In the genomic region with DNA sequence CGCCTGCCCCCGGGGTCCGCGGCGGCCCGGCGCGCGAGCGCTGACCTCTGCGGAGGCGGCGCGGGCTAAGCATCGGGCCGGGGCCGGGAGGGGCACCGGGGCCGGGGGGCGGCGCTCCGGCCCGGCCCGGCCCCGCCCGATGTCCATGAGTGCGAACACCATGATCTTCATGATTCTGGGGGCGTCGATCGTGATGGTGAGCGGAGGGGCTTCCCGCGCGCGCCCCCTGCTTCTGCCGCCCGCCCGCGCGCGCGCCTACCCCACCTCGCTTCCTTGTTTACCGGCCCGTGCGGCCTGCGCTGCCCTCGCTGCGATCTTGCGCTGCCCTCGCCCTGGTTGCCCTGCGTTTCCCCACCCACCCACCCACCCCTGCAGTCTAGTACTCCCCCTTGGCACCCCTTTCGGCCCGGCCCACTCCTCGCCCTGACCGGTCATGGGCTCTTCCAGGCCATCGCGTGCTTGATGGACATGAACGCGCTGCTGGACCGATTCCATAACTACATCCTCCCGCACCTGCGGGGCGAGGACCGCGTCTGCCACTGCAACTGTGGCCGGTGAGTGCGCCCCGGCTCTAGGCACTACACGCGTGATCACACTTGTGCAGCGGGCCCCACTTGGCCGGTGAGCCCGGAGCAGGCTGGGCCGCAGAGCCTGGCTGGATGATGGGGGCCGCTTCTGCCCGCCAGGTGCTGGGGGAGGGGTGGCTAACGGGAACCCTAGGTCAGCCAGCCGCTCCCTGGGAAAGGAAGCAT, we compare ENCODE assay signal across 8 mouse cellular contexts. TPM values are rescaled to one million over a fixed set of nuclear protein-coding genes. Genes with fewer than 3 reads are reported as not detected.
DNase-seq lines count a peak whose midpoint lies in the region; ATAC-seq lines count a peak whose summit lies in the region.

No protein-coding gene starts in this region.

- H3K27me3 ChIP-seq in forebrain, embryonic 15.5 days: no peaks in the 10 kb centered on the region
- H3K27me3 ChIP-seq in hindbrain, embryonic 13.5 days: no peaks in the 10 kb centered on the region
- H3K27me3 ChIP-seq in limb, embryonic 10.5 days (ENCODE audit: low read depth, poor library complexity, severe bottlenecking): no peaks in the 10 kb centered on the region
- no peaks in the 10 kb centered on the region for H3K27me3 ChIP-seq in midbrain, embryonic 12.5 days

- peak; percentile 54 for ATAC-seq in forebrain, embryonic 15.5 days (replicated peaks)
- peak; percentile 61 for ATAC-seq in hindbrain, embryonic 13.5 days (ENCODE audit: low FRiP score)
- ATAC-seq in midbrain, embryonic 12.5 days (ENCODE audit: low FRiP score, low read depth): peak; percentile 69

- peak; percentile 97 for DNase-seq in heart, adult 11 months
- no peak for DNase-seq in heart, adult 8-10 months (ENCODE audit: low spot score)
- peak; percentile 69 for DNase-seq in limb, embryonic 10.5 days (ENCODE audit: low spot score)
- DNase-seq in spleen, postnatal 36 days (ENCODE audit: low spot score in 2 of 2): peak; percentile 18 to 38

- 0 out of 2 replicates have a peak overlapping the region, but pooled peaks have one; percentile 56 for H3K27ac ChIP-seq in brown adipose tissue, adult 24 weeks (replicated peaks; ENCODE audit: low read depth, low read length)
- peak overlapping the region; percentile 94 for H3K27ac ChIP-seq in forebrain, embryonic 15.5 days (replicated peaks)
- peak overlapping the region; percentile 96 for H3K27ac ChIP-seq in hindbrain, embryonic 13.5 days
- H3K27ac ChIP-seq in limb, embryonic 10.5 days: peak overlapping the region; percentile 92
- peak overlapping the region; percentile 94 for H3K27ac ChIP-seq in midbrain, embryonic 12.5 days (replicated peaks)

- H3K4me1 ChIP-seq in brown adipose tissue, adult 24 weeks (ENCODE audit: control insufficient read depth, insufficient read depth, insufficient read length, low read length): no peaks in the 10 kb centered on the region
- H3K4me1 ChIP-seq in forebrain, embryonic 15.5 days: peaks cover 32% of the 10 kb centered on the region
- peaks cover 41% of the 10 kb centered on the region for H3K4me1 ChIP-seq in hindbrain, embryonic 13.5 days (replicated peaks)
- H3K4me1 ChIP-seq in limb, embryonic 10.5 days: peaks cover 41% of the 10 kb centered on the region
- peaks cover 24% of the 10 kb centered on the region for H3K4me1 ChIP-seq in midbrain, embryonic 12.5 days

- H3K4me2 ChIP-seq in forebrain, embryonic 15.5 days (replicated peaks): peak overlapping the region; percentile 93
- peak overlapping the region; percentile 96 for H3K4me2 ChIP-seq in hindbrain, embryonic 13.5 days
- peak overlapping the region; percentile 95 for H3K4me2 ChIP-seq in midbrain, embryonic 12.5 days (replicated peaks)

- peak overlapping the region; percentile 73 for H3K4me3 ChIP-seq in brown adipose tissue, adult 24 weeks (ENCODE audit: insufficient read depth, low read depth, low read length)
- H3K4me3 ChIP-seq in forebrain, embryonic 15.5 days: peak overlapping the region; percentile 87
- H3K4me3 ChIP-seq in hindbrain, embryonic 13.5 days: peak overlapping the region; percentile 81
- peak overlapping the region; percentile 82 for H3K4me3 ChIP-seq in limb, embryonic 10.5 days
- peak overlapping the region; percentile 89 for H3K4me3 ChIP-seq in midbrain, embryonic 12.5 days

- peak overlapping the region; percentile 96 for H3K9ac ChIP-seq in forebrain, embryonic 15.5 days (replicated peaks)
- H3K9ac ChIP-seq in hindbrain, embryonic 13.5 days: peak overlapping the region; percentile 96
- H3K9ac ChIP-seq in midbrain, embryonic 12.5 days (replicated peaks): peak overlapping the region; percentile 91

- WGBS in forebrain, embryonic 15.5 days: under 1% methylated on average over 59 of the region's 79 CpGs
- 0% methylated on average over 50 of the region's 79 CpGs for WGBS in hindbrain, embryonic 13.5 days
- under 1% methylated on average over 69 of the region's 79 CpGs for WGBS in limb, embryonic 10.5 days
- under 1% methylated on average over 36 of the region's 79 CpGs for WGBS in midbrain, embryonic 12.5 days

- peaks cover 13% of the 10 kb centered on the region for H3K36me3 ChIP-seq in forebrain, embryonic 15.5 days
- peaks cover 39% of the 10 kb centered on the region for H3K36me3 ChIP-seq in hindbrain, embryonic 13.5 days
- peaks cover 72% of the 10 kb centered on the region for H3K36me3 ChIP-seq in limb, embryonic 10.5 days
- peaks cover 40% of the 10 kb centered on the region for H3K36me3 ChIP-seq in midbrain, embryonic 12.5 days

- no peaks in the 10 kb centered on the region for H3K9me3 ChIP-seq in forebrain, embryonic 15.5 days
- H3K9me3 ChIP-seq in hindbrain, embryonic 13.5 days: no peaks in the 10 kb centered on the region
- no peaks in the 10 kb centered on the region for H3K9me3 ChIP-seq in limb, embryonic 10.5 days (replicated peaks)
- H3K9me3 ChIP-seq in midbrain, embryonic 12.5 days: no peaks in the 10 kb centered on the region

RNA-seq across cellular contexts. Expression of a gene that starts 0.5 kb away (rescaled TPM):
- total RNA-seq in heart, adult 8-10 months (2022): under 1 TPM in 3 of 4 experiments, not detected in 1; 0.11 to 0.81 (median 0.13) TPM
- 0.46 TPM in 1 of 2 replicates, not detected in the other for polyA plus RNA-seq in brown adipose tissue, adult 24 weeks (2012; ENCODE audit: insufficient read depth, insufficient read length, missing spikeins)
- 10.4 TPM in 2 replicates for polyA plus RNA-seq in forebrain, embryonic 15.5 days (2015; fragmentation: Nextera tagmentation; extraction: Ambion mirVana)
- 11.6 and 12.0 TPM in 2 replicates for polyA plus RNA-seq in hindbrain, embryonic 13.5 days (2015; fragmentation: Nextera tagmentation; extraction: Ambion mirVana)
- 0.58 and 0.79 TPM in 2 replicates for polyA plus RNA-seq in limb, embryonic 10.5 days (2016; fragmentation: Nextera tagmentation; extraction: Ambion mirVana)
- 4.2 and 4.7 TPM in 2 replicates for polyA plus RNA-seq in midbrain, embryonic 12.5 days (2016; fragmentation: Nextera tagmentation; extraction: Ambion mirVana)

RNA-seq across cellular contexts. Expression of a gene that starts 25.8 kb away (rescaled TPM):
- 10 to 100 TPM; 34.9 to 45.7 (median 40.8) TPM for total RNA-seq in heart, adult 8-10 months (2022)
- polyA plus RNA-seq in brown adipose tissue, adult 24 weeks (2012; ENCODE audit: insufficient read depth, insufficient read length, missing spikeins): 57.0 and 74.0 TPM in 2 replicates
- 91.0 TPM in 2 replicates for polyA plus RNA-seq in forebrain, embryonic 15.5 days (2015; fragmentation: Nextera tagmentation; extraction: Ambion mirVana)
- polyA plus RNA-seq in hindbrain, embryonic 13.5 days (2015; fragmentation: Nextera tagmentation; extraction: Ambion mirVana): 78.1 and 82.3 TPM in 2 replicates
- polyA plus RNA-seq in limb, embryonic 10.5 days (2016; fragmentation: Nextera tagmentation; extraction: Ambion mirVana): 138 and 161 TPM in 2 replicates
- polyA plus RNA-seq in midbrain, embryonic 12.5 days (2016; fragmentation: Nextera tagmentation; extraction: Ambion mirVana): 87.1 and 97.3 TPM in 2 replicates

RNA-seq across cellular contexts. Expression of a gene that starts 30.5 kb away (rescaled TPM):
- total RNA-seq in heart, adult 8-10 months (2022): 10 to 100 TPM; 43.2 to 53.5 (median 51.2) TPM
- polyA plus RNA-seq in brown adipose tissue, adult 24 weeks (2012; ENCODE audit: insufficient read depth, insufficient read length, missing spikeins): 61.2 and 80.5 TPM in 2 replicates
- 144 and 146 TPM in 2 replicates for polyA plus RNA-seq in forebrain, embryonic 15.5 days (2015; fragmentation: Nextera tagmentation; extraction: Ambion mirVana)
- 171 and 177 TPM in 2 replicates for polyA plus RNA-seq in hindbrain, embryonic 13.5 days (2015; fragmentation: Nextera tagmentation; extraction: Ambion mirVana)
- polyA plus RNA-seq in limb, embryonic 10.5 days (2016; fragmentation: Nextera tagmentation; extraction: Ambion mirVana): 161 and 163 TPM in 2 replicates
- 140 TPM in 2 replicates for polyA plus RNA-seq in midbrain, embryonic 12.5 days (2016; fragmentation: Nextera tagmentation; extraction: Ambion mirVana)

RNA-seq across cellular contexts. Expression of a gene that starts 39.4 kb away (rescaled TPM):
- total RNA-seq in heart, adult 8-10 months (2022): 1 to 10 TPM; 5.6 to 9.8 (median 8.1) TPM
- 2.3 and 3.9 TPM in 2 replicates for polyA plus RNA-seq in brown adipose tissue, adult 24 weeks (2012; ENCODE audit: insufficient read depth, insufficient read length, missing spikeins)
- 21.8 and 22.6 TPM in 2 replicates for polyA plus RNA-seq in forebrain, embryonic 15.5 days (2015; fragmentation: Nextera tagmentation; extraction: Ambion mirVana)
- polyA plus RNA-seq in hindbrain, embryonic 13.5 days (2015; fragmentation: Nextera tagmentation; extraction: Ambion mirVana): 23.2 and 24.4 TPM in 2 replicates
- 4.7 and 6.6 TPM in 2 replicates for polyA plus RNA-seq in limb, embryonic 10.5 days (2016; fragmentation: Nextera tagmentation; extraction: Ambion mirVana)
- 13.9 and 14.6 TPM in 2 replicates for polyA plus RNA-seq in midbrain, embryonic 12.5 days (2016; fragmentation: Nextera tagmentation; extraction: Ambion mirVana)

RNA-seq across cellular contexts. Expression of a gene that starts 41.0 kb away (rescaled TPM):
- 1 to 10 TPM in 3 of 4 experiments, under 1 TPM in 1; 0.98 to 2.4 (median 1.3) TPM for total RNA-seq in heart, adult 8-10 months (2022)
- polyA plus RNA-seq in brown adipose tissue, adult 24 weeks (2012; ENCODE audit: insufficient read depth, insufficient read length, missing spikeins): 2.4 and 3.5 TPM in 2 replicates
- 8.2 and 10.9 TPM in 2 replicates for polyA plus RNA-seq in forebrain, embryonic 15.5 days (2015; fragmentation: Nextera tagmentation; extraction: Ambion mirVana)
- 7.5 and 7.9 TPM in 2 replicates for polyA plus RNA-seq in hindbrain, embryonic 13.5 days (2015; fragmentation: Nextera tagmentation; extraction: Ambion mirVana)
- polyA plus RNA-seq in limb, embryonic 10.5 days (2016; fragmentation: Nextera tagmentation; extraction: Ambion mirVana): 1.5 and 2.6 TPM in 2 replicates
- 5.7 and 7.0 TPM in 2 replicates for polyA plus RNA-seq in midbrain, embryonic 12.5 days (2016; fragmentation: Nextera tagmentation; extraction: Ambion mirVana)
